Mouse (Mus musculus): ENCODE measurements at regions not wholly inside any gene's neighbourhood (a gene's known extent, or its start where the extent isn't known, plus 50 kb on each side); places are given as distances from the start of the nearest gene placed in this dataset.
A peak's percentile ranks its signal among the peaks of the same experiment; 100 is the strongest.

DNA sequence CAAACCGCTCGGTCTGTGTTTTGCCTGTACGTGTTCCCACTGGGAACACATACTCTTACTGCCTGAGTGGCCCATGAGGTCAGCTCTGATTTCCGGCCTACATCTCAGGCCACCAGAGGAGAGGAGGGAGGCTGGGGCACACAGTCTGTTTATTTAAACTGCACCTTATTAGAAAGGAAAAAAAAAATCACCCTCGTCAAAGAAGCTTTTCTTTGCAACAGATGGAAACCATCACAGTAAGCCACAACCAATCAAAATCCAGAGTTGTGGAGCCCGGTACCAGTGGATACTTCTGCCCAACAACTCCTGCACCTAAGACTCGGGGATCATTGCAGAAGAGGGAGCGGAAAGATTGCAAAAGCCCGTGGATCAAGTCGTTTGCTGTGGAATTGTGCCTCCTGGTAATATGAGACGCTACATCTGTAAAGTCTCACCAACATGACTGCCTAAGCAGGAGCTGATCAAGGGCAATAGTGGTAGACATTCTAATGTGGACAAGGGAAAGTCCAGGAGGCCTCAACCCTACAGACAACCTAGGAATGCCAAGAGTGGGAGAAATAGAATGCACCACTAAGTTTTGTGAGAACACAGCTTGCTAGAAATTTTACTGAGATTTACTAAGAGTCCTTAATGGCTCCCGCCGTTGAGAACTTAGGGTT, 60.5 kb downstream of the Uqcrfs1 start:
- peak; percentile 12 to 34 for DNase-seq (ENCODE audit: low spot score in 2 of 2)

GRCm38 (mm10) chr13:30479128-30479666, 66.0 kb downstream of the Uqcrfs1 start:
- DNase-seq (ENCODE audit: low spot score in 2 of 2): no peak

- no peak for DNase-seq (ENCODE audit: low spot score in 2 of 2)
Observed at GRCm38 (mm10) chr13:30478556-30478955, 66.6 kb downstream of the Uqcrfs1 start.

DNA sequence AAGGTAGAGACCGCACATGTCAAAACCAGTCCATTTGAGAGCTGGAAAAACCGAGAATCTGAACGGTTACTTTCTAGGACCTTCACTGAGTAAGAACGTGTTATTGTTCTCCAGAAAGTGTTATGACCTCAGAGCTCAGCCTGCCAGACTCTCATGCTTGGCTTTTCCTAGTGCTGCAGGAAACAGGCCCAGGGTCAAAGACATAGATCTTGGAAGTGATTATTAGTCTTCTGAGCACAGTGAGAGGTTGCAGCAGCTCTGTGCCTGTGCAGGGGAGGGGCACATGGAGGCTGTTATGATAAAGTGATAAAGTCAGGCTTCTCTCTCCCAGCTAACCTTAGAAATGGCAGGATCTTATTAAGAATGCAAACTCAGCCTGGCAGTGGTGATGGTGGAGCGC, 73.9 kb downstream of the Uqcrfs1 start:
- no peak for DNase-seq (ENCODE audit: low spot score in 2 of 2)

DNA sequence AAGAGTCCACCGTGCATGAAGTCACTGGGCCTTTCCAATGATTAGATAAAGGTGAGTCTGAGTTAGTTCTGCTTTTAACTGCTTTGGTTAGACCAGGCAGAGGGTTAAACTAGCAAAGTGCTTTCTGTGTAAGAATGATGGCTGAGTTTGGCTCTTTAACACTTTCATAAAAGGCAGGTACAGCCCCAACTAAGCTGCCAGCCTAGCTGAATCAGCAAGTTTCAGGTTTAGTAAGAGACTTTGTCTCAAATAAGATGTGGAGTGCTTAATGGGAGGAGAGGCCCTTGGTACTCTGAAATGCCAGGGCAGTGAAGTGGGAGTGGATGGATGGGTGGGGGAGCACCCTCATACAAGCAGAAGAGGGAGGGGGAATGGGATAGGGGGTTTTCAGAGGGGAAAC, 78.1 kb downstream of the Uqcrfs1 start:
- DNase-seq (ENCODE audit: low spot score in 2 of 2): no peak

GRCm38 (mm10) chr13:30465439-30465838, 79.7 kb downstream of the Uqcrfs1 start:
- DNase-seq (ENCODE audit: low spot score in 2 of 2): no peak

DNA sequence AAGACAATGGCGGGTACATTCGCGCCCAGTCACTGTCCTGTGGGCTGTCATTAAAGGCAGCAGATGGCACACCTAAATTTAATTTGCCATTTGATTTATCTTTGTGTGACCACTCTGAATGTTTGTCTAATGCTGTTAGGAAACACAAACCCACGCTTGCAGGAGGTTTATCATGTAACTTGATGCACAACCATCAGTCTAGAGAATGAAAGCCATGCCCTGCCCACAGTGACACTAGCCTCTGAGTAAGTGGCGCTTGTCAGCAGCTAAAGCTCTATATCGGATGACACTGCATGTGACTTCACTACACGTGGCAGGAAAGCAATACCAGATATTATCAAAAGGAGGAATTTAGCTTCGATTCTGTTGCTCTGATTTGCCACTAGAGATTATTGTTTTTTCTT, 89.9 kb downstream of the Uqcrfs1 start:
- no peak for DNase-seq (ENCODE audit: low spot score in 2 of 2)

DNA sequence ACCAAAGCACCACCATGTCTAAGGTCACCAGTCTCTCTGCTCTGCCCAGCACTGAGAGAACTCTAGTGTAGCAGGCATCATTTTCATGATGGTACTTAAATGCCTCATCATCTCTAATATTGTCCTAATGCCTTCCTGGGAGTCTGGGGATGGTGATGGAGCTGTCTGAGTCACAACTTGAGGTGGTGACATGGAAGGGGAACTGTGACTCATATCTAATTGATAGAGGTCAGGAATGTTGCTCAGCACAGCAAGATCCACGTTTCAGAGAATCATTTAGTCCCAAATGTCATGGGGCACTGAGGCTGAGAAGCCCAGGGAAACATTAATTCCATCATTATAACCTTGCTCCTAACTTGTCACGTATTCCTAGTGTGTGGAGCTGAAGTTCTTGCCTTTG, 93.0 kb downstream of the Uqcrfs1 start:
- no peak for DNase-seq (ENCODE audit: low spot score in 2 of 2)

DNA sequence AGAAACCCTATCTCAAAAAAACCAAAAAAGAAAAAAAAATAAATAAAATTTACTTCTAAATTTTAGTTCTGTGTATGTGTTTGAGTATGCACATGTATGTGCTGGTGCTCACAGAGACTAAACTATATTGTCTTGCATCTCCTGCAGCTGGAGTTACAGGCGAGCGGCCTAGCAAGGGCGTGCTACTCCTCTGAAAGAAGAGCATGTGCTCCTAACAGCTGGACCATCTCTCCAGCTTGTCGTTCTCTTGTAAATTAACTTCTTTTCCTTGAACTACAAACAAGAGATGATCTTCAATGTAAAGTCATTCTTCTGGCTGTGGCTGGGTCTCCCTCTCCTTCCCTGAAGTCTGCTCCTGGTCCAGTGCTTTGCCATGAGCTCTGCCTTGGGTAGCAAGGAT, 96.3 kb downstream of the Uqcrfs1 start:
- no peak for DNase-seq (ENCODE audit: low spot score in 2 of 2)
